Mouse (Mus musculus): ENCODE results near the gene Fam90a1a. TPM values are rescaled to one million over a fixed set of nuclear protein-coding genes. Genes with fewer than 3 reads are reported as not detected.

Fam90a1a gene
- polyA plus RNA-seq, 1 experiment from 2014 or later: not detected

DNA sequence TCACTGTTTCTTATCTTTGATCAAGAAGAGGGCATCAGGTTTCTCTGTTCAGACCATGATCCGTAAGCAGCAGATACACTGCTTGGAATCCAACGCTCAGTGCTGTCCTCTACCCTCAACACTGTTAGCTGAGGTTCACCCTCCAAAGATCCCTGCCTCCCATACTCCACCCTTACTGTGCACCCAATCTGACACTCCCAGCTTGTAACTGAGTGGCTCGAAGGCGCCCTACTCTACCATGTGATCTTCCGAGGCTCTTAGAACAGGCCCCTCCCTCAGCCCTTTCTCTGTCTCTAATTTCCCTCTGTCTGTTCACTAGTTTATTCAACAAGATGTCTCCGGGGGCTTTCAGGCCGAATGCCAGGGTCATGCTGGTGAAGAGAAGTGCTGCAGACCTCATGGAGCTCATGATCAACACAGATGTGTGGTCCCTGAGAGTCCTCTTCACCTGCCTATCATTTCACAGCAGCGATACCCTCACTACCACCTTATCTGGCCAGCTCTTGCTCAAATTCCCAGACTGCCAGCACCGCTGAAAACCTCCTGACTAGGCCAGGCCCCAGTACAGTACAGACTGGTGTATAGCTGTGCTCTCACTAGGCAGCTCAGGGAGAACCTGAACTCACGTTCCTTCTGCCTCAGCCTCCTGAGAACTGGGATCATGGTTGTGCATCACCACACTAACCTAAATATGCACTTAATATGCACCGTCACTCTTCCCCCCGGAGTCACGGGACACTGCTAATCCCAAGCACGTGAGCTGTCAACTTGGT is 46.4 kb downstream of the Fam90a1a start:
- Histone ChIP-seq H3K27ac (ENCODE audit: low read length) (no peak overlapping the region), H3K9me3 (ENCODE audit: control insufficient read depth, low read depth, low read length) (no peaks in the 10 kb centered on the region), H3K36me3 (ENCODE audit: control insufficient read depth, insufficient read depth, low read length) (no peaks in the 10 kb centered on the region), H3K4me3 (ENCODE audit: low read depth, low read length) (no peak overlapping the region), H3K4me2 (replicated peaks; ENCODE audit: low read depth, low read length) (no peak overlapping the region), H3K27me3 (ENCODE audit: control insufficient read depth, insufficient read depth, low read length) (no peaks in the 10 kb centered on the region), H3K9ac (replicated peaks; ENCODE audit: low read depth, low read length) (no peak overlapping the region), H3K4me1 (ENCODE audit: control insufficient read depth, insufficient read depth, low read length) (no peaks in the 10 kb centered on the region)
- ATAC-seq (ENCODE audit: insufficient number of reproducible peaks, insufficient read depth, low FRiP score, low read depth): no peak
- WGBS: 75% methylated on average over 14 of the region's 14 CpGs

DNA sequence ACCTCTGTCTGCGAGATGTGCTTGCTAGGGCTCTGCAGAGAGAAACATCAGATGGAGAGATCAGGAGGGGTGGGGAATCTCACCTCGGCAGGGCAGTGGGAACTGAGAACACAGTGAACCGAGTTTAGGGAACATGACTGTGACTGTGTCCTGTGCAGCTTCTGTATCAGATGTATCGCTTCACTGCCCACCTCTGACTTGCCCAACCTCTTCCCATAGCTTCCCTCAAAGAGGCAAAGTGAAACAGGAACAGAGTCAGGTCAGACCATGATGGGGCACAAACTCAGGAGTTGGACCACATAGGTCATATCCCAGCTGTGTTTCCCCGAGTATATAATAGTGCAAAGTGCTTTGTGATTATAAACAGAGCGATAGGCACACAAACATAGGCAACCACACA is 47.9 kb downstream of the Fam90a1a start:
- Histone ChIP-seq H3K27ac (ENCODE audit: low read length) (no peak overlapping the region), H3K4me1 (ENCODE audit: control insufficient read depth, insufficient read depth, low read length) (no peaks in the 10 kb centered on the region), H3K27me3 (ENCODE audit: control insufficient read depth, insufficient read depth, low read length) (no peaks in the 10 kb centered on the region), H3K4me2 (replicated peaks; ENCODE audit: low read depth, low read length) (no peak overlapping the region), H3K4me3 (ENCODE audit: low read depth, low read length) (no peak overlapping the region), H3K9ac (replicated peaks; ENCODE audit: low read depth, low read length) (no peak overlapping the region), H3K36me3 (ENCODE audit: control insufficient read depth, insufficient read depth, low read length) (no peaks in the 10 kb centered on the region), H3K9me3 (ENCODE audit: control insufficient read depth, low read depth, low read length) (no peaks in the 10 kb centered on the region)
- WGBS: 78% methylated on average over 6 of the region's 6 CpGs
- no peak for ATAC-seq (ENCODE audit: insufficient number of reproducible peaks, insufficient read depth, low FRiP score, low read depth)

DNA sequence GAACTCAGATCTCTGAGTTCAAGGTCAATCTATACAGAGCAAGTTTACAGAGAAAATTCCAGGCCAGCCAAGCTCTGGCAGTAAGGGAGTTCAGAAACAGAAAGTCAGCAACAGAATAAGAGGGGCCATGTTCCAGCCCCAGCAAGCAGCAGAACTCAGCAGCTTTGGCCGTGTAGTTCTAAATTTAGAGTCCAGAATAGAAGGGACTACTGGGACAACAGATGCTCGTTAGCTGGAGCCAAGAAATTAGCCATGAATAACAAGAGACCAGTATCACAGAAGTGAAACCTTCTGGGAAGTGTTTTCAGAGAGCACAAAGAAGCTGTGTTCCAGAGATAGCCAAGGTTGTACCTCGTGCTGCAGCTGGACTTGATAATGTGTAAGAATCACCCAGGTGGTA is 50.9 kb downstream of the Fam90a1a start:
- H3K9me3 ChIP-seq (ENCODE audit: control insufficient read depth, low read depth, low read length): no peaks in the 10 kb centered on the region
- H3K4me2 ChIP-seq (replicated peaks; ENCODE audit: low read depth, low read length): no peak overlapping the region
- H3K36me3 ChIP-seq (ENCODE audit: control insufficient read depth, insufficient read depth, low read length): no peaks in the 10 kb centered on the region
- no peak overlapping the region for H3K27ac ChIP-seq (ENCODE audit: low read length)
- no peaks in the 10 kb centered on the region for H3K4me1 ChIP-seq (ENCODE audit: control insufficient read depth, insufficient read depth, low read length)
- no peak overlapping the region for H3K9ac ChIP-seq (replicated peaks; ENCODE audit: low read depth, low read length)
- no peak for ATAC-seq (ENCODE audit: insufficient number of reproducible peaks, insufficient read depth, low FRiP score, low read depth)
- WGBS: 77% methylated on average over 3 of the region's 3 CpGs
- H3K4me3 ChIP-seq (ENCODE audit: low read depth, low read length): no peak overlapping the region
- no peaks in the 10 kb centered on the region for H3K27me3 ChIP-seq (ENCODE audit: control insufficient read depth, insufficient read depth, low read length)

DNA sequence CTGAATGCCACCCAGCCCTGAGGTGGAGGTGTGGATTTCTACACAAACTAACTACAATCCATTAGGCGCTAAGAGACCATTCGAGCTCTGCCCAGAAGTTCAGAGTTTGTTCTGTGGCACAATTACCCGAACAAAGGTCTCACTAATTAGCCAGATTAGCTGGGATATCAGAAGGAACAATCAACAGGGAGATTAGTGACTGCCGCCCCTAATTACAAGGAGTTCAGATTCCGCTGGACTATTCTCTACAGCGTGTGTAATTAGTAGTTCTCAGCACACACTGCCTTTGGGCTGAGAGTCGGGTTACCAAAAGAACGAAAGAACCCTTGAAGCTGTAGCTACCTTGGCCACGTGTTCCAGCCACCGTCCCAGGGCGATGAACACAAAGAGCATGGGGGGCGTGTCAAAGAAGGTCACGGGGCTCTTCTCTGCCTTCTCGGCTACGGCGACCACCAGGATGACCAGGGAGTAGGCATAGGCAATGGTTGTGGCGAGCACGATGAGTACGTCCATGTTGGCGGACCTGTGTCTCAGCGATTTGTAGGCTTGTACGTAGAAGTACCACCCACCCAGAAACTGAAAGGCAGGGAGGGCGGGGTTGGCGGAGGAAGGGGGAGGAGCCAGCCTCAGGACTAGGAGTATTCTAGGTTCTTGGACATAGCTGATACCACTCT is 54.7 kb downstream of the Fam90a1a start:
- no peaks in the 10 kb centered on the region for H3K36me3 ChIP-seq (ENCODE audit: control insufficient read depth, insufficient read depth, low read length)
- ATAC-seq (ENCODE audit: insufficient number of reproducible peaks, insufficient read depth, low FRiP score, low read depth): 0 out of 2 replicates have a peak, but pooled peaks have one; percentile 44
- no peaks in the 10 kb centered on the region for H3K27me3 ChIP-seq (ENCODE audit: control insufficient read depth, insufficient read depth, low read length)

More for the DNA sequence above, 54.7 kb downstream of the Fam90a1a start:
- H3K9me3 ChIP-seq (ENCODE audit: control insufficient read depth, low read depth, low read length): no peaks in the 10 kb centered on the region
- H3K4me3 ChIP-seq (ENCODE audit: low read depth, low read length): no peak overlapping the region
- H3K4me2 ChIP-seq (replicated peaks; ENCODE audit: low read depth, low read length): no peak overlapping the region
- H3K4me1 ChIP-seq (ENCODE audit: control insufficient read depth, insufficient read depth, low read length): no peaks in the 10 kb centered on the region
- 83% methylated on average over 24 of the region's 24 CpGs for WGBS
- H3K9ac ChIP-seq (replicated peaks; ENCODE audit: low read depth, low read length): no peak overlapping the region
- no peak overlapping the region for H3K27ac ChIP-seq (ENCODE audit: low read length)

Other genes with a start within 250 kb of the Fam90a1a start
- not detected in 2 replicates for gene Defa24, start 224.2 kb upstream of the Fam90a1a start, polyA plus RNA-seq (2014; fragmentation: Nextera tagmentation; extraction: Ambion mirVana)
- not detected in 2 replicates for gene Defb50, start 135.2 kb upstream of the Fam90a1a start, polyA plus RNA-seq (2014; fragmentation: Nextera tagmentation; extraction: Ambion mirVana)
- gene Defb2, start 118.8 kb upstream of the Fam90a1a start, polyA plus RNA-seq (2014; fragmentation: Nextera tagmentation; extraction: Ambion mirVana): 1.1 TPM in 1 of 2 replicates, not detected in the other
- gene Defb10, start 99.8 kb upstream of the Fam90a1a start, polyA plus RNA-seq (2014; fragmentation: Nextera tagmentation; extraction: Ambion mirVana): not detected in 2 replicates
- not detected in 2 replicates for gene Defb9, start 73.3 kb upstream of the Fam90a1a start, polyA plus RNA-seq (2014; fragmentation: Nextera tagmentation; extraction: Ambion mirVana)
- not detected in 2 replicates for gene Defb11, start 52.3 kb upstream of the Fam90a1a start, polyA plus RNA-seq (2014; fragmentation: Nextera tagmentation; extraction: Ambion mirVana)
- not detected in 2 replicates for gene Defb15, start 26.0 kb upstream of the Fam90a1a start, polyA plus RNA-seq (2014; fragmentation: Nextera tagmentation; extraction: Ambion mirVana)
- not detected in 2 replicates for gene Defb35, start 20.4 kb upstream of the Fam90a1a start, polyA plus RNA-seq (2014; fragmentation: Nextera tagmentation; extraction: Ambion mirVana)
- not detected in 2 replicates for gene Defb13, start 12.0 kb upstream of the Fam90a1a start, polyA plus RNA-seq (2014; fragmentation: Nextera tagmentation; extraction: Ambion mirVana)
- not detected in 2 replicates for gene Ccdc70, start 11.1 kb downstream of the Fam90a1a start, polyA plus RNA-seq (2014; fragmentation: Nextera tagmentation; extraction: Ambion mirVana)
- 8.1 and 10.0 TPM in 2 replicates for gene Atp7b, start 101.6 kb downstream of the Fam90a1a start, polyA plus RNA-seq (2014; fragmentation: Nextera tagmentation; extraction: Ambion mirVana)
- gene Alg11, start 102.0 kb downstream of the Fam90a1a start, polyA plus RNA-seq (2014; fragmentation: Nextera tagmentation; extraction: Ambion mirVana): 37.0 and 40.3 TPM in 2 replicates
- 0.32 TPM in 2 replicates for gene Nek5, start 166.3 kb downstream of the Fam90a1a start, polyA plus RNA-seq (2014; fragmentation: Nextera tagmentation; extraction: Ambion mirVana)
- gene Nek3, start 207.7 kb downstream of the Fam90a1a start, polyA plus RNA-seq (2014; fragmentation: Nextera tagmentation; extraction: Ambion mirVana): 7.0 and 10.7 TPM in 2 replicates
- gene Ckap2, start 227.1 kb downstream of the Fam90a1a start, polyA plus RNA-seq (2014; fragmentation: Nextera tagmentation; extraction: Ambion mirVana): 61.5 and 62.0 TPM in 2 replicates
- gene Vps36, start 234.1 kb downstream of the Fam90a1a start, polyA plus RNA-seq (2014; fragmentation: Nextera tagmentation; extraction: Ambion mirVana): 57.4 and 60.0 TPM in 2 replicates

All from stomach, embryonic 14.5 days (tissue).